Mouse (Mus musculus) C2C12 (cell line): ENCODE results near the gene Rgcc.

Experiments used
- CTCF ChIP-seq: IDR thresholded peaks from one replicate; pipeline ENCODE4 v1.5.1; 2011; ENCODE audit not compliant: control insufficient read depth, insufficient read depth, insufficient read length
- USF1 ChIP-seq: IDR thresholded peaks from one replicate; pipeline ENCODE4 v1.6.1; 2011; ENCODE audit warnings: low read depth, mild to moderate bottlenecking, control low read depth, moderate library complexity

DNA sequence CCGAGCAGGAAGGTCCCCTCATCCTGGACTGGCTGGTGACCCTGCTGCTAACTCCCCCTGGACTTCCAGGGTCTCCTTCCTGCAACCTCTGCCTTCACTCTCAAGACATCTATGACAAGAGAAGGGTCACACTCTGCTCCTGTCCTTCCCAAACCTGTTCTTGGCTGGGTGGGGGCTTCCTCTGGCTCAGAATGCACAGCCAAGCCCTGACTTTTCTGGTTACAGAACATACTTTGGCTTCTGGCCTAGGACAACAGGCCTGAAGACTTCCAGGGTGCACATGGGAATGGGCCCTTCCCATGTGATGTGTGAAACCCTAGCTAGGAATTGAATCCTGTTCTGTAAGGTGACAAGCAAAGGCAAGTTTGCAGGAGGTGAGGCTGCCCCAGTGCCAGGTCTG is 22.0 kb downstream of the Rgcc start:
- TF ChIP-seq CTCF (no peak), USF1 (no peak)
